Mouse (Mus musculus): ENCODE measurements at regions not wholly inside any gene's neighbourhood (a gene's known extent, or its start where the extent isn't known, plus 50 kb on each side); places are given as distances from the start of the nearest gene placed in this dataset.

DNA sequence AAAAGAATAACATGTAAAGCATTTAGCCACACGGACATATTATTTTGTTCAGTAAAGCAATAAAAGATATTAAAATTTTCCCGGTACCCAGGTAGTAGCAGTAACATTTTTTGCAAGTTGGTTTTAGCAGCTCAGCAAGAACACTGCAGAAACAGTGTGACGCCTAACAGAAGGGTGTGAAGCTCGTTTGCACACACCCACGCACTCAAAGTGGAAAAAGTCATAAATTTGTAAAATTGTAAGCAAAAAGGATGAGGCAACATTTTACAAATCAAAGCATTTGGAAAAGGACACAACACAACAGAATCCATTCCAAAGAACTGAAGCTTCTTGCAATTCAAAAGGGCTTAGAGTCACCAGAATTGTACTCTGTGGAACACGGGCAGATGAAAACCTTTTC, 1053.6 kb upstream of the Celf2 start:
- TF ChIP-seq CTCF (IDR thresholded peaks at IDR 0.05), result no peak
- in situ Hi-C loops (cut with MboI; ENCODE audit: low pct_unique_long_range_greater_than_20kb), result no loop called here
- ATAC-seq, result no peak
- ChIA-PET CTCF (no interaction called here), POLR2A (interaction anchor here (0.6 kb wide), 1 partner anchor 90 kb away, joined by 3 read pairs; no protein-coding TSS in a partner anchor)
- peaks cover 6% of the 10 kb centered on the region for H3K27me3 ChIP-seq
- DNase-seq (ENCODE audit: low read depth, low spot score), result no peak

- ATAC-seq (no peak), DNase-seq (ENCODE audit: low read depth, low spot score) (no peak)
- POLR2A ChIA-PET, result no interaction called here
- TF ChIP-seq CTCF (IDR thresholded peaks at IDR 0.05), result no peak
- CTCF ChIA-PET, result no interaction called here
- H3K27me3 ChIP-seq, result peaks cover 14% of the 10 kb centered on the region
- in situ Hi-C loops (cut with MboI; ENCODE audit: low pct_unique_long_range_greater_than_20kb), result no loop called here
Observed at GRCm38 (mm10) chr2:8546116-8546515, 1036.8 kb upstream of the Celf2 start.

DNA sequence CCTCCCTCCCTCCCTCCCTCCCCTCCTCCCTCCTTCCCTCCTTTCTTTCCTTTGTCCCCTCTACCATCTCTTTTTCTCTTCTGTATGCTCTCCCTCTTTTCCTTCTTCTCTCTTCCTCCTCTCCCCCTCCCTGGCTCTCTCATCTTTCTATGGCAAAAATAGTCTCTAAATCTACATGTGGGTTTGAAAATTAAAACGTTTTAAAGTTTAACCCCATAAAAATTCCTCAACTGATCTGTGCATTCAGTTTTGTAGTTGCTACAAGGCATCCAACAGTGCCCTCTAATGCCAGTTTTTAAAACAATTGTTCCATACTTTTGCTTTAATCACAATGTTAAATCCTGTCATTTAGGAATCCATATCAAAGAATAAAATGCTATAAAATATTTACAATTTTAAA, 1027.5 kb upstream of the Celf2 start:
- ATAC-seq (no peak), DNase-seq (ENCODE audit: low read depth, low spot score) (no peak)
- peak; percentile 22 for TF ChIP-seq CTCF (IDR thresholded peaks at IDR 0.05)
- POLR2A ChIA-PET, result no interaction called here
- in situ Hi-C loops (cut with MboI; ENCODE audit: low pct_unique_long_range_greater_than_20kb), result no loop called here
- CTCF ChIA-PET, result no interaction called here
- H3K27me3 ChIP-seq, result peaks cover 6% of the 10 kb centered on the region

DNA sequence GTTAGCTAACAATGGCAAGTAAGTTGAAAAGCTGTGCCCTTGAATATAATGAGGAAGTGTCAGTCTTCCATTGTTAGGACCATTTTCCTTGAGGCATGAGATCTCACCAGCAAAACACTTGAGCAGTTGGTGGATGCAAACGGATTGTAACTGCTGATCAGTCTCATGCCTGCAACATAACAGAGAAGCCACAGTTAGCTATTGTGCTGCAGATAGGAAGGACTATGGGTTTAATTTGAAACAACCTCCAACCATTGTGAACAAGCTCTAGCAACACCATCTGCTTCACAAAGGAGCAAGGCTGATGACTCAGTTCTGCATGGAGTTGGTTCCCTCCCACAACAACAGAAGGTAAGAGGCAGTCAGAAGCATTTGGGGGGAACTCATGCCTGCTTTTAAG, 989.1 kb upstream of the Celf2 start:
- DNase-seq (ENCODE audit: low read depth, low spot score) (no peak), ATAC-seq (no peak)
- no peak for TF ChIP-seq CTCF (IDR thresholded peaks at IDR 0.05)
- ChIA-PET CTCF (no interaction called here), POLR2A (no interaction called here)
- in situ Hi-C loops (cut with MboI; ENCODE audit: low pct_unique_long_range_greater_than_20kb), result no loop called here
- peaks cover 20% of the 10 kb centered on the region for H3K27me3 ChIP-seq

DNA sequence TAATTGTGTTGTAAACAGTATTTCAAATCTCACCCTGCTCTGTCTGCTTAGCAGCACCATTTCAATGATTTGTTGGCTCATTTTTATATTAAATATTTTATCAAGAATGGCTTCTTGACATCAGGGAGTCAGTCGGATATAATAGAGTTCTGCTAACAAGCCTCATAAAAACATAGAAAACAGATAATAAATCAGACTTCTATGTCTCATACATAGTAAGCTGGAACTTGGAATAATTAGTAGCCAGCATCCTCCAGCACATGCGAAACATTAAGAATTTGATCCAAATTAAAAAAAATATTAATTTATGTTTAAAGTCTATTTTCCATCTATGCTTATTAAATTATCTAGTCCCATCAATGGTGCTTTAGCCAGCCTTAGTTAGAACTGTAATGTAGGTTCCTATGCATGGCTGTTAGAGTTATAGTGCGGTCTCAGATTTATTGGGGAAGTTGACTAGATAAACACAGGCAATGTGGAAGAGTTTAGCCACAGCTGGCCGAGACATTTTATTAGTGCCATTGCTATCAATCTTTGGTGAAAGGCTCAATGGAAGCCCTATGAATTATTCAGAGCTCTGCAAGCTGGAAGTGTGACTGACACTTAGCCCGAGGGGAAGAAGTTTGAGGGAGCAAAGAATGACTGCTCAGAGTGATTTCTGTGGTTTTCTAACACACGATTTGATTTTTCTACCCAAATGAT, 968.6 kb upstream of the Celf2 start:
- ATAC-seq (no peak), DNase-seq (ENCODE audit: low read depth, low spot score) (no peak)
- CTCF ChIA-PET, result no interaction called here
- in situ Hi-C loops (cut with MboI; ENCODE audit: low pct_unique_long_range_greater_than_20kb), result no loop called here
- TF ChIP-seq CTCF (IDR thresholded peaks at IDR 0.05), result no peak
- peaks cover 8% of the 10 kb centered on the region for H3K27me3 ChIP-seq
- POLR2A ChIA-PET, result interaction anchor here (0.7 kb wide), 1 partner anchor 12 kb away, joined by 4 read pairs; no protein-coding TSS in a partner anchor

DNA sequence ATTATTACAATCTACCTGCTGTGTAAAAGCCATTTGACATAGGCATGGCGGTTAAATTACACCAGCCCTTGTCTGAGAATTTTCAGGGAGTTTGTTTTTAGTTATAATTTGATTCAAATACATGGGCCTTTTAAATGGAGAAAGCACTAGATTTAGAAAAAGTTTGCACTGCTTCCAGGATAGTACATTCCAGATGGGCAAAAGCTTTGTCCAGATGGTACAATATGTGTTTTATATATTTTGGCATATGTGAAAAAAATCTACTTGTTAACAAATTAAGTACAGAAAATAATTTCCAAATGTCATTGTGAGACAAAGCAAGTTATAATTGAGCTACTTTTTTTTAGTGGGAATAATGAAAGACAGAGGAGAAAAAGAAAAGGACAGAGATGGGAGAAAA, 961.2 kb upstream of the Celf2 start:
- ATAC-seq (no peak), DNase-seq (ENCODE audit: low read depth, low spot score) (no peak)
- POLR2A ChIA-PET, result no interaction called here
- CTCF ChIA-PET, result no interaction called here
- H3K27me3 ChIP-seq, result peaks cover 17% of the 10 kb centered on the region
- in situ Hi-C loops (cut with MboI; ENCODE audit: low pct_unique_long_range_greater_than_20kb), result no loop called here
- TF ChIP-seq CTCF (IDR thresholded peaks at IDR 0.05), result no peak

- ChIA-PET POLR2A (no interaction called here), CTCF (no interaction called here)
- in situ Hi-C loops (cut with MboI; ENCODE audit: low pct_unique_long_range_greater_than_20kb), result no loop called here
- DNase-seq (ENCODE audit: low read depth, low spot score) (no peak), ATAC-seq (no peak)
- peaks cover 15% of the 10 kb centered on the region for H3K27me3 ChIP-seq
- TF ChIP-seq CTCF (IDR thresholded peaks at IDR 0.05), result no peak
Observed at GRCm38 (mm10) chr2:8468989-8469388, 959.6 kb upstream of the Celf2 start.

- ATAC-seq (no peak), DNase-seq (ENCODE audit: low read depth, low spot score) (no peak)
- no peak for TF ChIP-seq CTCF (IDR thresholded peaks at IDR 0.05)
- in situ Hi-C loops (cut with MboI; ENCODE audit: low pct_unique_long_range_greater_than_20kb), result no loop called here
- ChIA-PET CTCF (no interaction called here), POLR2A (no interaction called here)
- H3K27me3 ChIP-seq, result peaks cover 9% of the 10 kb centered on the region
Observed at GRCm38 (mm10) chr2:8468351-8468750, 959.0 kb upstream of the Celf2 start.

DNA sequence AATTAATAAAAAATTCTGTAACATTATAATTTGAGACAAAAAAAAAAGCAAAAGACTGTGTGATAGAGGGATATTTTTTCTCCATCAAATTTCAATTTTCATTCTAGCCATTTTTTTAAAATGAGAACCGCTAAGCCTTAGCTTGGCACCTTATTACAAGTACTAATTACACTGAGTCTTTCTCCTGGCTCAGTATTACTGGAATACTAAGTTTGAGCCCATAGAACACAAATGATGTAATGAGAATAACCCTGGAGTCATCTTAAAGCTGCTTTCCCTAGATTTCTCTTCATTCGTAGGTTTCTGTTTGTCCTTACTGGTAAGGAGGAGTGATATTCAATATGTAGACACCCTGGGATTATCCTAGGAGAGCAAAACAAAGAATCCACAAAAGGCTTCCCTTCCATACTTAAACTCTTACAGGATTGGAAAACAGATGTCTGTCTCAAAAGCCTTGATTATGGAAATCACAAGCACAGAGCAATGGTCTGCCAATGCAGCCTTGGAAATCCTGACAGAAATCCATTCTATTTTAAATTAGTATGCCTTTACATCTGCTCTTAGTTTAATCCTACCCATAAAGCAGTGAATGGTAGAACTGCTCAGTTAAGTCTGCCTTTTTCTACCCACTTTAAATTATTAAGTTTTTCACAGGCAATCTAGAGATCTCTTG, 958.3 kb upstream of the Celf2 start:
- peaks cover 10% of the 10 kb centered on the region for H3K27me3 ChIP-seq
- in situ Hi-C loops (cut with MboI; ENCODE audit: low pct_unique_long_range_greater_than_20kb), result no loop called here
- ChIA-PET POLR2A (no interaction called here), CTCF (no interaction called here)
- no peak for DNase-seq (ENCODE audit: low read depth, low spot score)
- no peak for ATAC-seq
- TF ChIP-seq CTCF (IDR thresholded peaks at IDR 0.05), result no peak

DNA sequence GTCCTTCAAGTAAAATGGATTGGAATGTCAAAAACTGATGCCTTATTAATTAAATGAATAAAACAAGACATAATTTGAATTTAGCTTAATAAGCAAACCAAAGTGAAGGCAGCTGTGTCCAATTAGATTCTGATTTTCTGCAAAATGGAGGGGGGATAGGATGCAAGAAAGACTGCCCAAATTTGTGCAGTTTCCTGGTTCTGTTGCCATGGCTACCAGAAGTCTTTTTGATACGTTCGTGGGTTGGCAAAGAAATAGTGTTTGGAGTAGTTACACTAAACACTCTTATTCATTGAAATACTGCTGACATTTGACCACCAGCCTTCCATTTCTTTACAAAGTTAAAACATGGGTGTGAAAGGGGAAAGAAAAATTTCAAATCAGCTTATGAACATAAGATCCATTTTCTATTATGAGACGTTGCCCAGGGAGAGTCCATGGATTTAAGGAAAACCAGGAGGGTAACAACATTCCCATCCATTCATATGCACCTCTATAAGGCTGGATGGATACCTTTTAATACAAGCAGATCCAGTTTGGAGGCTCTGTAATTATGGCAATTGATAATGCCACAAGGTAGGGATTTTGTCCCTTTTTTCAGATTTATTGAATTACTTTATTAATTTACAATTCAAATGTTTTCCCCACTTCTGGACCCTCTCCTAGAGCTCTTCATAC, 943.3 kb upstream of the Celf2 start:
- DNase-seq (ENCODE audit: low read depth, low spot score), result no peak
- TF ChIP-seq CTCF (IDR thresholded peaks at IDR 0.05), result no peak
- CTCF ChIA-PET, result no interaction called here
- in situ Hi-C loops (cut with MboI; ENCODE audit: low pct_unique_long_range_greater_than_20kb), result no loop called here
- peaks cover 3% of the 10 kb centered on the region for H3K27me3 ChIP-seq
- ATAC-seq, result no peak
- POLR2A ChIA-PET, result no interaction called here

DNA sequence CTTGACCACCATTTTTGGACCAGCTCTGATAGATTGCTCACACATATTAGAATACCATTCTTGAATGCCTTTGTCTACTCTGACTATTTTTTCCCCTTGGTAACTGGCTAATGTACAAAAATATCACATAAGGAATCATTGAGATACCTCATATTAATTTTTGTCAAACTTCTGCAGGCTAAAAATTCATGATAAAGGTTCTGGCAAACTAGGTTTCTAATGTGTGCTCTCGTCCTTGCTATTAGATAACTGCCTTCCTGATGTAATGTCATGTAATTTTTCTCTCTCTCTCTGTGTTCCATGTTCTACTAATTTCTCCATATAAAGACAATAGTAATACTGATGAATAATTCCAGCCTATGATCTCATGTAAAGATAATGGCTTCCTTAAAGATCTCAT, 931.9 kb upstream of the Celf2 start:
- no peaks in the 10 kb centered on the region for H3K27me3 ChIP-seq
- no peak for DNase-seq (ENCODE audit: low read depth, low spot score)
- in situ Hi-C loops (cut with MboI; ENCODE audit: low pct_unique_long_range_greater_than_20kb), result no loop called here
- POLR2A ChIA-PET, result no interaction called here
- no peak for ATAC-seq
- TF ChIP-seq CTCF (IDR thresholded peaks at IDR 0.05), result no peak
- CTCF ChIA-PET, result no interaction called here
